Mouse (Mus musculus) intestine, embryonic 14.5 days (tissue): Measurements from ENCODE around the gene Safb. TPM values are rescaled to one million over a fixed set of nuclear protein-coding genes. Genes with fewer than 3 reads are reported as not detected.
"Not testable (repeated sequence)": the region's sequence is repeated elsewhere in the genome, so short reads cannot be mapped to it uniquely, and the experiment has no call there.

ENCODE experiments used
- ATAC-seq: fragments of 200-750 bp; cut with Nextera tagmentation; replicated peaks from 2 replicates; pipeline ENCODE4 v1.8.0; 2017; ENCODE audit warnings: low read depth, moderate number of reproducible peaks, moderate TSS enrichment, moderate library complexity; ENCODE audit not compliant: low FRiP score, low TSS enrichment
- DNase-seq: peaks from one replicate; pipeline ENCODE4 v3.0.0-alpha.2; 2018; ENCODE audit warnings: low spot score
- H3K27ac ChIP-seq: fragments of 300-500 bp; sonication (generic); 2 replicates; pipeline ENCODE4 v1.5.1; 2014; ENCODE audit warnings: low read depth, mild to moderate bottlenecking, control low read depth
- H3K27me3 ChIP-seq: fragments of 300-500 bp; sonication (generic); replicated peaks from 2 replicates; pipeline ENCODE4 v1.6.1; 2014; ENCODE audit warnings: low read length, control low read depth; ENCODE audit not compliant: control insufficient read depth, insufficient read depth
- H3K36me3 ChIP-seq: fragments of 300-500 bp; sonication (generic); 2 replicates; pipeline ENCODE4 v1.6.1; 2014; ENCODE audit warnings: low read length, control low read depth; ENCODE audit not compliant: control insufficient read depth, insufficient read depth
- H3K4me1 ChIP-seq: fragments of 300-500 bp; sonication (generic); replicated peaks from 2 replicates; pipeline ENCODE4 v1.6.1; 2014; ENCODE audit warnings: low read length, control low read depth, mixed read lengths; ENCODE audit not compliant: control insufficient read depth, insufficient read depth
- H3K4me2 ChIP-seq: fragments of 300-500 bp; sonication (generic); 2 replicates; pipeline ENCODE4 v1.6.1; 2014; ENCODE audit warnings: low read length
- H3K4me3 ChIP-seq: fragments of 300-500 bp; sonication (generic); 2 replicates; pipeline ENCODE4 v1.5.1; 2014; ENCODE audit warnings: low read depth, low read length, control low read depth, mixed read lengths
- H3K9ac ChIP-seq: fragments of 300-500 bp; sonication (generic); 2 replicates; pipeline ENCODE4 v1.6.1; 2014; ENCODE audit warnings: mild to moderate bottlenecking, low read length
- H3K9me3 ChIP-seq: fragments of 300-500 bp; sonication (generic); 2 replicates; pipeline ENCODE4 v1.6.1; 2016; ENCODE audit warnings: low read length, control low read depth; ENCODE audit not compliant: control insufficient read depth
- WGBS: fragments of 180-500 bp; shearing (Covaris S2); extraction: QIAGEN DNeasy Blood & Tissue Kit; methylation state at CpG from one replicate; pipeline ENCODE4 v1.1.7; 2014; 5-methylcytosine and 5-hydroxymethylcytosine counted together
- polyA plus RNA-seq: library from polyadenylated mRNA; unstranded; fragments of >200 nt; fragmentation: Nextera tagmentation; extraction: Ambion mirVana; gene quantifications from 2 replicates; pipeline ENCODE4 v1.2.1, GENCODE M21; 2014

Safb gene
- polyA plus RNA-seq, 1 experiment from 2014 or later = 73.3 TPM

DNA sequence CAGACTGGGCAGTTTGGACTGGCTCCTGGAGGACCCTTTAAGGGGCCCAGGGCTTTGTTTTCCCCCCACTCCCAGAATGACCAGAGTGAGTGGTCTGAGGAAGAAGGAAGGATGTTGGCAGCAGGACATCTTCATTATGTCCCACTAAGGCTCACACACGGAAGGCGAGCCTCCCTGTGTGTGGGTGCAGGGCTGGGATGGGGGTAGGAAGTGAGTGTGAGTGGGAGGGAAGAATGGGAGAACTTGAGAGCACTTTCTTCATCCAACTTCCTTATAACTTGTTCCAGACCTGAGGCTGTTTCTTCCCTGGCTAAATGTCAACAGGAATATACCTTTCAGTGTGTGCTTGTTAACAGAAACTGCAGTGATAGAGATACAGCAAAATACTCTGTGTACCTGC, 26.7 kb downstream of the Safb start:
- no peaks in the 10 kb centered on the region for H3K27me3 ChIP-seq
- H3K27ac ChIP-seq = no peak overlapping the region
- WGBS = 74% methylated on average over 2 of the region's 2 CpGs
- no peaks in the 10 kb centered on the region for H3K9me3 ChIP-seq
- H3K4me3 ChIP-seq = no peak overlapping the region
- DNase-seq (no peak), ATAC-seq (no peak)
- H3K4me2 ChIP-seq = no peak overlapping the region
- no peak overlapping the region for H3K9ac ChIP-seq
- H3K4me1 ChIP-seq = peaks cover 20% of the 10 kb centered on the region
- peaks cover 36% of the 10 kb centered on the region for H3K36me3 ChIP-seq

DNA sequence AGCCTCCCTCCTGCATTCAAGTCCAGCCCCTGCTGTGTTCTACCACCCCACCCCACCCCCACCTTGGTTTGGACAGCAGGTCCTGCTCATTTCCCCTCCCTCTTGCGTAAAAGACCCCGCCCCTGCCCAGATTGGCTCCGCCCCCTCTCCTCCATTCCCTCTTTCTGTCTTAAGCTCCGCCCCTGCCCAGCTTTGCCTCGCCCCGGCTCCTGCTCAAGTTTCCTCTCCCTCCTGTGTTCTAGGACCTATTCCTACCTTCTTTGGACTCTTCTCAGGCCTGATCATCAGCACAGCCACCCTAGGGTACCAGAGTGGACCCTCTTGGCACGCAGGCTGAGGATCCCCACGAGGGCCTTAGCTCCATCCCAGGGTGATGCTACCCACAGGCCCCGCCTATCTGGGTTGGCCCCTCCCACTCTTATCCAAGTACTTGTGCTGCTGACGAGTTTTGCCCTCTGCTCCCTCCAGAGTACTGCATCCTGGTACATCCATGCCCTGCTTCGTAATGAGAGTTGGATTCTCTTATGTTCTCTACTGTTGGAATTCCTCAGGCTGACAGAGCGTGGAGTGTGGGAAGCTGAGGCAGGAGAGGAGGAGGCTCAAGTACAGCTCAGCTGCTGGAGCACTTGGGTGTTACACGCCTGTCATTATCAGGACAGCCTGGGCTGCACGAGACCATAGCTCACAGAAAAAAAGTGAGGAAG, 27.4 kb downstream of the Safb start:
- Histone ChIP-seq H3K27me3 (no peaks in the 10 kb centered on the region), H3K9me3 (no peaks in the 10 kb centered on the region), H3K36me3 (peaks cover 36% of the 10 kb centered on the region), H3K4me1 (peaks cover 20% of the 10 kb centered on the region), H3K4me3 (peak overlapping the region; percentile 2; the same call in 1 of the 2 replicates), H3K4me2 (0 out of 2 replicates have a peak overlapping the region, but pooled peaks have one; percentile 18), H3K9ac (no peak overlapping the region), H3K27ac (no peak overlapping the region)
- WGBS = 13% methylated on average over 13 of the region's 14 CpGs
- peak; percentile 74 for DNase-seq
- no peak for ATAC-seq

DNA sequence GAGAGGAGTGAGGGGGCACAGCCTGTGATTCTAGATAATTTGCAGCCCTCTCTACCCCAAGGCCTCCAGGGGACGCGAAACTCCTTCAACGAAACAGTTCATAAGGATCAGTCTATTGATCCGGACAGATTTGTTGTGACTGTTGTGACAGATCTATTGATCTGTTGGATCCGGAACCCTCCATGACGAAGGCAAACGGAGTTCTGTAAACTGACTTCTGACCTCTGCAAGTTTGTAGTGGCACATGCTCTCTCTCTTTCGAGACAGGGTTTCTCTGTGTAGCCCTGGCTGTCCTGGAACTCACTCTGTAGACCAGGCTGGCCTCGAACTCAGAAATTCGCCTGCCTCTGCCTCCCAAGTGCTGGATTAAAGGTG, 27.9 kb downstream of the Safb start:
- not testable (repeated sequence) for H3K27me3 ChIP-seq, H3K4me3 ChIP-seq, H3K9ac ChIP-seq, ATAC-seq, H3K9me3 ChIP-seq, DNase-seq, H3K4me2 ChIP-seq, H3K27ac ChIP-seq
- Histone ChIP-seq H3K4me1 (peaks cover 20% of the 10 kb centered on the region), H3K36me3 (peaks cover 36% of the 10 kb centered on the region)
- WGBS = 67% methylated on average over 10 of the region's 10 CpGs

DNA sequence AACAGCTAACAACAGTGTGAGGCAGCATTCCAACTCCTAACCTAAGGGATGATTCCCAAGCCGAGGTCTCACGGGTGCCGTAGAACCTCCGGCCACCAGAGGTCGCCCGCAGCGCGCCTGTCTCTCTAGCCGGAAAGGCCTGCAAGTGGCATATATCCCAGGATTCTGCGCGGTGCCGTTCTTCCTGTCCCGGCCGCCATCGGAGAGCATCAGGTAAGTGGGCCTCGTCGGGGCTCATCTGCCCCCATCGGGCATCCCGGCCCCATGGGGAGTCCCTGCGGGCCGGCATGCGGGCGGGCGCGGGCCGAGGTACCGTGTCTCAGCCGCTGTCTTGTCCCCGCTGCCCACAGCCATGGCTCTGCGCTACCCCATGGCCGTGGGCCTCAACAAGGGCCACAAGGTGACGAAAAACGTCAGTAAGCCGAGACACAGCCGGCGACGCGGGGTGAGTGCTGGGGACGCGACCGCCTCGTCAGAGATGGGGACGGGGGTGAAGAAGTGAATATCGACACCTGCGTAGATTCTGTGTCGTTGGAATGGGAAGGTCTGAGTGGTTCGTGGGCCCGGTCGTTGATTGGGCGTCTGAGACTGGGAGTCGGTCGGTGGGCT, 28.7 kb downstream of the Safb start, which contains the start of gene Rpl36:
Gene Rpl36 (plus strand): TSS at position 181 of the 609 bp plus-strand sequence.
- Histone ChIP-seq H3K4me1 (peaks cover 19% of the 10 kb centered on the region), H3K36me3 (peaks cover 41% of the 10 kb centered on the region), H3K4me3 (peak within 1 kb of the TSS; percentile 77), H3K9me3 (no peaks in the 10 kb centered on the region), H3K27ac (peak within 1 kb of the TSS; percentile 89), H3K4me2 (peak within 1 kb of the TSS; percentile 81), H3K9ac (peak within 1 kb of the TSS; percentile 92), H3K27me3 (no peaks in the 10 kb centered on the region)
- DNase-seq (peak; percentile 98), ATAC-seq (peak; percentile 49)
- under 1% methylated on average over 52 of the region's 52 CpGs for WGBS

DNA sequence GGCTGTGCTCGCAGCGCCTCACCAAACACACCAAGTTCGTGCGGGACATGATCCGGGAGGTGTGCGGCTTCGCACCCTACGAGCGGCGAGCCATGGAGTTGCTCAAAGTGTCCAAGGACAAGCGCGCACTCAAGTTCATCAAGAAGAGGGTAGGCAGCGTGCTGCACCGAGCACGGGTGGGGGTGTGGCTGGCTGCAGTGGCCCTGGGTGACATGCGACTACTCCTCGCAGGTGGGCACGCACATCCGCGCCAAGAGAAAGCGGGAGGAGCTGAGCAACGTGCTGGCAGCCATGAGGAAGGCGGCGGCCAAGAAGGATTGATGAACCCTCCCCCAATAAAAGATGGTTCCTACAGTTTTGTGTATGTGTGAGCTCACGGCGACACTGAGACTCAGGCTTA, 29.3 kb downstream of the Safb start:
- not testable (repeated sequence) for DNase-seq, ATAC-seq, H3K27me3 ChIP-seq, H3K9me3 ChIP-seq
- H3K27ac ChIP-seq = peak overlapping the region; percentile 89
- H3K4me1 ChIP-seq = peaks cover 14% of the 10 kb centered on the region
- H3K36me3 ChIP-seq = peaks cover 47% of the 10 kb centered on the region
- H3K4me2 ChIP-seq = peak overlapping the region; percentile 81
- under 1% methylated on average over 26 of the region's 26 CpGs for WGBS
- H3K9ac ChIP-seq = peak overlapping the region; percentile 92
- peak overlapping the region; percentile 77 for H3K4me3 ChIP-seq

DNA sequence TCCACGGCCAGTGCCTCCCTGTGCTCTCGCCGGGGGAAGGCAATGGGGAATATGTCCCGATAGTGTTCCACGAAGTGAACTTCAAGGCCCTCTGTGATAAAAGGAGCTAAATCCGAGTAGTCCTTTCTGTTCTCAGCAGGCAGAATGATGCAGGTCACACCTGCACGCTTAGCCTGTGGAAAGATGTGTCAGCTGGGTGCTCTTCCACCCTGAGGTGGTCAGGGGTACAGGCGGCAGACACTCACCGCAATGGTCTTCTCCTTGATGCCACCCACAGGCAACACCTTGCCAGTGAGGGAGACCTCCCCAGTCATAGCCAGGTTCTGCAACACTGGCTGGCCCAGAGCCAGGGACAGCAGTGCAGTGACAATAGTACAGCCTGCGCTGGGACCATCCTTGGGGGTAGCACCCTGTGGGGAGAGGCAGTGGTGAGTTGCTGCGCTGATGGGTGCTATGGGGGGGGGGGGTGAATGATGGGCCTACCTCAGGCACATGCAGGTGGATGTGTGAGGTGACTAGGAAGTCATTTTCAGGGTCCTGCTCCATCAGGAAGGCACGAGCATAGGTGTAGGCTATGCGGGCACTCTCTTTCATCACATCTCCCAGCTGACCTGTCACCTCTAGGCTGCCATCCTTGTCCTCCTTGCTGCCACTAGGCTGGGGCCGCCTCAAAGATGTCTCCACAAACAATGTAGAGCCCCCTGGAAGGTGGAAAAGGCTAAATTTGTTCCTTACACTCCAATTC, 29.9 kb downstream of the Safb start:
- H3K4me2 ChIP-seq = peak overlapping the region; percentile 81
- peak overlapping the region; percentile 92 for H3K9ac ChIP-seq
- peaks cover 53% of the 10 kb centered on the region for H3K36me3 ChIP-seq
- peak overlapping the region; percentile 77 for H3K4me3 ChIP-seq
- 31% methylated on average over 14 of the region's 14 CpGs for WGBS
- H3K4me1 ChIP-seq = peaks cover 14% of the 10 kb centered on the region
- H3K9me3 ChIP-seq = no peaks in the 10 kb centered on the region
- no peaks in the 10 kb centered on the region for H3K27me3 ChIP-seq
- no peak for ATAC-seq
- no peak for DNase-seq
- H3K27ac ChIP-seq = no peak overlapping the region; the same call in 1 of the 2 replicates

DNA sequence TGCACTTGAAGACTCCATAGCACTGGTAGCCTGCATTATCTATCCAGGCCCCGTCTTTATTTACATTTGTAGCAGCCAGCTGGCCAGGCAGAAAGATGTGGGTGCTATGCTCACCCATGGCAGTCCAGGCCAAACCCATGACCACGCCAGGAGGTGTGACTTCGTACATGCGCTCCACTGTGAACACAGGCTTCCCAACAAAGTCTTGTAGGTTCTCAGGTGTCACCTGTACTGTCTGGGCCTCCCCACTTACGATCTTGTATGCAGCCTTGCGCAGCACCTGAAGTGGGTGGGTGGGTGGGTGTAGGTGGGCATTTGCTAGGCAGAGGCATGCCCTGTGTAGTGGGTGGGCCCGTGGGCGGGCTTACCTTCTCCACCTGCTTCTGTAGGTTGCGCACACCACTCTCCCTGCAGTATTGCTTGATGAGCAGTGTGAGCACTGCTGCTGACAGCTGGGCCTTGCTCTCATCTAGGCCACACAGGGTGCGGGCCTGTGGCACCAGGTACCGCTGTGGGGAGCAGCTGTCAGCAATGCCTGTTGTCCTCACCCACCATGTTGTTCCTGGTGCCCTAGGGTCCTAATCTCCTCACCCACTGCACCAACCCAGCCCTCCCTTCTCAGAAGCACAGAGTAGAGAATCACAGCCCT, 30.6 kb downstream of the Safb start:
- H3K27me3 ChIP-seq = no peaks in the 10 kb centered on the region
- no peaks in the 10 kb centered on the region for H3K9me3 ChIP-seq
- no peak overlapping the region for H3K27ac ChIP-seq
- 0 out of 2 replicates have a peak overlapping the region, but pooled peaks have one; percentile 8 for H3K4me3 ChIP-seq
- H3K36me3 ChIP-seq = peaks cover 60% of the 10 kb centered on the region
- DNase-seq (peak; percentile 63), ATAC-seq (no peak)
- peaks cover 10% of the 10 kb centered on the region for H3K4me1 ChIP-seq
- 81% methylated on average over 11 of the region's 11 CpGs for WGBS
- peak overlapping the region; percentile 81; the same call in 1 of the 2 replicates for H3K4me2 ChIP-seq
- H3K9ac ChIP-seq = no peak overlapping the region

DNA sequence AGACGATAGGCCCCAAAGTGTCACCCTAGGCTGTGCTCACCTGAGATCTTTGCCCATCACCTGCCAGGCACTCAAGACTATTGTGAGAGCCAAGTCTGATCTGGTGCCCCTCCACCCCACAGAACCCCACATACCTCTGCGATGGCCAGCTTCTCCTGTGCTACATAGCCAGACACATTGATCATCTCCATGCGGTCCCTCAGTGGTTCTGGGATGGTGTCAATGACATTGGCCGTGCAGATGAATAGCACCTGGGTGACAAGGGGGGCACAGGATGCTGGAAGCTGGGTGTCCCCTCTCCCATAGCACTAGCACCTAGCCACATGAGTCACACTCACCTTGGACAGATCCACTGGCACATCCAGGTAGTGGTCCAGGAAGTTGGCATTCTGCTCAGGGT, 31.2 kb downstream of the Safb start:
- ATAC-seq = no peak
- peaks cover 66% of the 10 kb centered on the region for H3K36me3 ChIP-seq
- WGBS = 82% methylated on average over 4 of the region's 4 CpGs

More for the DNA sequence above, 31.2 kb downstream of the Safb start:
- Histone ChIP-seq H3K4me1 (peaks cover 7% of the 10 kb centered on the region), H3K9me3 (no peaks in the 10 kb centered on the region), H3K9ac (no peak overlapping the region), H3K4me2 (no peak overlapping the region), H3K4me3 (no peak overlapping the region), H3K27me3 (no peaks in the 10 kb centered on the region), H3K27ac (no peak overlapping the region)
- DNase-seq = no peak
